Mouse (Mus musculus): ENCODE measurements at regions not wholly inside any gene's neighbourhood (a gene's known extent, or its start where the extent isn't known, plus 50 kb on each side); places are given as distances from the start of the nearest gene placed in this dataset.

GRCm38 (mm10) chr2:128452582-128452981 is 138.4 kb upstream of the Spdye4c start:
- no peak for TF ChIP-seq CTCF (IDR thresholded peaks at IDR 0.05; ENCODE audit: low read depth)
- no peak for TF ChIP-seq EP300 (IDR thresholded peaks at IDR 0.05; ENCODE audit: low read depth)
